Mouse (Mus musculus) gastrocnemius, postnatal 25 days (tissue): Measurements from ENCODE around the gene Rbms2. TPM values are rescaled to one million over a fixed set of nuclear protein-coding genes. Genes with fewer than 3 reads are reported as not detected.
"Not testable (repeated sequence)": the region's sequence is repeated elsewhere in the genome, so short reads cannot be mapped to it uniquely, and the experiment has no call there.

Experiments
- DNase-seq: peaks from one replicate; pipeline ENCODE4 v3.0.0; 2022
- total RNA-seq, 2 experiments: library from RNA; stranded (reverse); gene quantifications; 1 replicate in 1 of 2; 2 replicates in 1 of 2; pipeline ENCODE4 v1.2.3; 2021

Rbms2 gene
- total RNA-seq, 2 experiments from 2014 or later, result 54.4 to 61.5 TPM

- DNase-seq, result no peak
These were observed 13.0 kb upstream of the Rbms2 start for GRCm38 (mm10) chr10:128193113-128193512.

GRCm38 (mm10) chr10:128192030-128192766 is 12.1 kb upstream of the Rbms2 start:
- not testable (repeated sequence) for DNase-seq

GRCm38 (mm10) chr10:128191472-128191871 is 11.4 kb upstream of the Rbms2 start:
- no peak for DNase-seq

- peak; percentile 26 for DNase-seq
These were observed 8.3 kb upstream of the Rbms2 start for GRCm38 (mm10) chr10:128188242-128188877.

- DNase-seq, result no peak
These were observed 7.1 kb upstream of the Rbms2 start for GRCm38 (mm10) chr10:128187181-128187605.

- peak; percentile 53 for DNase-seq
These were observed 5.9 kb upstream of the Rbms2 start for GRCm38 (mm10) chr10:128185959-128186358.

GRCm38 (mm10) chr10:128185277-128185940 is 5.3 kb upstream of the Rbms2 start:
- DNase-seq, result no peak

- DNase-seq, result no peak
These were observed 4.2 kb upstream of the Rbms2 start for GRCm38 (mm10) chr10:128184296-128184695.

- DNase-seq, result no peak
These were observed 2.8 kb downstream of the Rbms2 start for GRCm38 (mm10) chr10:128177316-128177715.

- DNase-seq, result peak; percentile 77
These were observed 3.9 kb downstream of the Rbms2 start for GRCm38 (mm10) chr10:128175996-128176755.

GRCm38 (mm10) chr10:128175302-128175701 is 4.8 kb downstream of the Rbms2 start:
- DNase-seq, result no peak

- DNase-seq, result not testable (repeated sequence)
These were observed 8.7 kb downstream of the Rbms2 start for GRCm38 (mm10) chr10:128171348-128171747.

GRCm38 (mm10) chr10:128167091-128167490 is 13.0 kb downstream of the Rbms2 start:
- DNase-seq, result no peak

GRCm38 (mm10) chr10:128165726-128166125 is 14.4 kb downstream of the Rbms2 start:
- not testable (repeated sequence) for DNase-seq

GRCm38 (mm10) chr10:128153978-128154377 is 26.1 kb downstream of the Rbms2 start:
- DNase-seq, result no peak

GRCm38 (mm10) chr10:128150941-128151340 is 29.2 kb downstream of the Rbms2 start:
- DNase-seq, result peak; percentile 28

- DNase-seq, result peak; percentile 92
These were observed 30.5 kb downstream of the Rbms2 start for GRCm38 (mm10) chr10:128149592-128149991.

- no peak for DNase-seq
These were observed 31.2 kb downstream of the Rbms2 start for GRCm38 (mm10) chr10:128148789-128149365.

GRCm38 (mm10) chr10:128144961-128145360 is 35.1 kb downstream of the Rbms2 start:
- peak; percentile 24 for DNase-seq

- DNase-seq, result no peak
These were observed 36.4 kb downstream of the Rbms2 start for GRCm38 (mm10) chr10:128143659-128144058.

GRCm38 (mm10) chr10:128142165-128142564 is 37.9 kb downstream of the Rbms2 start:
- no peak for DNase-seq
